Mouse (Mus musculus) large intestine, adult 2 months (tissue): ENCODE results near the gene Utrn. TPM values are rescaled to one million over a fixed set of nuclear protein-coding genes. Genes with fewer than 3 reads are reported as not detected.
A peak's percentile ranks its signal among the peaks of the same experiment; 100 is the strongest.
"Not testable (repeated sequence)": the region's sequence is repeated elsewhere in the genome, so short reads cannot be mapped to it uniquely, and the experiment has no call there.

ENCODE experiments used
- DNase-seq: peaks from one replicate; pipeline ENCODE4 v3.0.0-alpha.2; 2012; ENCODE audit warnings: low read depth, low spot score
- WGBS: fragments of 180-500 bp; shearing (Covaris S2); methylation state at CpG from one replicate; pipeline ENCODE4 v1.1.7; 2018; 5-methylcytosine and 5-hydroxymethylcytosine counted together
- polyA plus RNA-seq: library from polyadenylated mRNA; depleted of rRNA; stranded (reverse); fragments of >200 nt; gene quantifications from 2 replicates; pipeline ENCODE4 v1.2.3, GENCODE M21; 2012

Utrn gene
- polyA plus RNA-seq, 1 experiment, result 10.5 TPM

DNA sequence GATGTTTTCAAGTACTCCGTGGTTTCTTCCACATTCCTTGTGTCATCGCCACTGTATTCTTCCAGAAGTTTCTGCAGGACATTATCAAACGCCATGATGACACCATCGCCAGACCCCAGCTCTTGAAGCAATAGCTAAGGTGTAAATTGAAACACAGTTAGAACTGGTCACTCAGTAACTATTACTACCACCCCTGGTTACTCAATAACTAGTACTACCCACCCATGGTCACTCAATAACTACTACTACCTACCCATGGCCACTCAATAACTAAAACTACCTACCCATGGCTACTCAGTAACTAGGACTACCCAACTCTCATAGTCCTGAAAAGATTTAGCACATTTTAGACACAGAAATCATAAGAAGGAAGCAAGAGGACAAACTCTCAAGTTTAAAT is 235.2 kb downstream of the Utrn start:
- WGBS, result 83% methylated on average over 4 of the region's 4 CpGs
- no peak for DNase-seq

DNA sequence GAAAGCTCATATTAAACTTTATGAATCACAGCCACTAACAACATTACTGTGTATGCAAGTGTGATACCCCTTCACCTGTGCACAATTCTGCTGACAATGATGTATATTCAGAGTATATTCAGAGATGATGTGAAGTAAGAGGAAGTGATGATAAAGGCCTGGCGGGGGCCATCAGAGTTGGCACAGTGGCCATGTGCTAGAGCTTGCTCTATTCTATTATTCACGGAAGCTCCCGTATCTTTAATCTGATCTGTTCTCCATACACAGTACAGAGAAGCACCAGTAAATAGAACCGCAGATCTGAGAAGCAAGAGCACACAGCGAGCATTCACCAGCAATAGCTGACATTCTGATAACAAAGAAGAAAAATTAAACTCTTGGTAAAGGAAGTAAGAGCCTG is 238.2 kb downstream of the Utrn start:
- no peak for DNase-seq
- 89% methylated on average over 5 of the region's 5 CpGs for WGBS

DNA sequence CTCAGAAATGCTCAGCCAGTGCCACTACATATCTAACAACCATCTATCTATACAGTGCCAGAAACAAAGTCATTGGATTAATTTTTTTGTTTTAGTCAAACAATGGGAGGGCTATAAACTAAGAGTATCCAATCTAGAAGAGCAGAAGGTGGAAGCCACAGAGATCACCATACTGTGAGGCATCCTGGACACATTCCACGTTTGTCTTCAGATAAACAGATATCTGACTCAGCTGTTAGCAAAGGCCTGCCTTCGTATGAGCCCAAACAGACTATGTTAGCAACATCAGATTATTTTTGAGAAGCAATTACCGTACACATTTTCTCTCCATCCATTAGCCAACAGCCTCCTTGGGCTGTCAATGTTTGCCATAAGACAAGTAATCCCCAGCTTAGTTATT is 250.8 kb downstream of the Utrn start:
- 60% methylated on average over 3 of the region's 3 CpGs for WGBS
- DNase-seq, result no peak

- DNase-seq, result no peak
- WGBS, result 71% methylated on average over 3 of the region's 3 CpGs
Measured at GRCm38 (mm10) chr10:12615723-12616122, 253.4 kb downstream of the Utrn start.

DNA sequence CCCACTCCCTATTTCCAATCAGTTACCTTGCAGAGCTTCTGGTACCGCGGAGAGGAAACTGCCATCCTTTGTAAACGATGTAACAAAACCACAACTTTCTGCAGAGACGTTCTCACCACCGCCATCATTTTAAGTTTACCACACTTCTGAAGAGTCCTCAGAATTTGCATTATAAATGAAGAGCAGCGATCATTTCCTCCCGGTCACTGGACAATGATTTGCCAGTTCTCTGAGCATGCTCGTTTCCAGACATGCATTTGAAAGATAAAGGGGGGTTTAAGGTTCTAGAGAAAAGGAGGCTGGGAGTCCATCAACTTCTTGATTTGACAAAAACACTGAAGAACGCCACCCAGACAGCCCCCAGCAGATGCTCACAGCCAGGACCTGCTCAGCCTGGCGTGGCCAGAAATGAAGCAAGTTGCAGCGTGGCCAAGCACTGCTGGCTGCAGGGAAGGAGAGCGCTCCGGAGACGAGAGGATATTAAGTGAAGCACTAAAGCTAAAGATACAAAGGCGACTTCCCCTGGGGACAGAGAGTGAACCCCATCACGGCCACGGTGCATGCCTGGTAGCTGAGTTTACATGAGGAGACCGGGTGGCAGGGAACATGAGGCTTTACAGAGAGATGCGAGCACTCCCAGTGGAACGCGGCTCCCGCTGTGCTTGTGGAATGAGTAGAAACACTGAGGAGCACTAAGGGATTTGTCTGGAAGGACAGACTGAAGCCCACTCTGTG is 254.5 kb downstream of the Utrn start:
- no peak for DNase-seq
- 65% methylated on average over 22 of the region's 22 CpGs for WGBS

DNA sequence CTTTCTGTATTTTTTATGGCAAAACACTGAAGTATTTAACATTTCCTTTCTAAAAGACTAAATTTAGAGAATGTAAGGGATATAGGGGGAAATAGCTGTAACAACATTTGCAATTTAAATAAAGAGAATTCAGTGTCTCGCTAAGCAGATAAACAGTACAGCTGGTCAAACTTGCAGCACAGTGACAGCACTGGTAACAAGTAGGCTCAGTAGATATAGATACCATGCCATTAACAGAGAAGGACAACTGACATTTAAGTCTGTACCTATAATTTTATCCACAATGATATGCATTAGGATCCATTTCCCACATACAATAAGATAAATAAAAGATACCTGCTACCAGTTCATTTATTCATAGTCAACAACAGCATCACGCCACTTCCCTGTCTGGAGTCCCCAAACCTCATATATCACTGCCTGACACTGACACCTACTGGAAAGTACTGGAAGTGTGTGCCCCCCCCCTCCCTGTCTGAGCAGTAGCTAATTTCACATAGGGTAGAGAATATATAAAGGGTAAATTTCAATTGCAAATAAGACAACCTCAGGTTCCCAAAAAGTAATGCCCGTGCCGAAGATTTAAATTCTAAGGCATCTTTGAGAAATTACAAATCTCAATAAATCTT is 256.8 kb downstream of the Utrn start:
- peak; percentile 24 for DNase-seq
- 30% methylated on average over 4 of the region's 4 CpGs for WGBS

DNA sequence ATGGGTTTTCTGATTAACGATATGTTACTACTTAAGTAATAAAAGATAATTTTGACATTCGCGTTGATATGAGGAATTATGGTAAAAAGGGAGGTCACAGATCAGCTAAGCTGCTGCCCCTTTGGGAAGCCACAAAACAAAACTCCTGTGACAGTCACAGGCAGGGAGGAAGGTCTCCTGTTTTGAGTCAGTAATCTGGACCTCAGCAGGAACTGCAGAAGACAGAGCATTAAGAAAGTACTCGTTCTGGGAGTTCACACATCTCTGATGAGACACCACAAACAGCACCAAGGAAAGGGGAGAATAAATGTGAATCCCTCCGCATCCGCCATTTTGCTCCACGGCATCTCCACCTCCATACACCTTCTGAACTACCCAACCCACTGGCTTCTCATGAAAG is 259.3 kb downstream of the Utrn start:
- WGBS, result 93% methylated on average over 7 of the region's 7 CpGs
- no peak for DNase-seq

GRCm38 (mm10) chr10:12608634-12609033 is 260.5 kb downstream of the Utrn start:
- no peak for DNase-seq

GRCm38 (mm10) chr10:12607180-12607579 is 262.0 kb downstream of the Utrn start:
- not testable (repeated sequence) for DNase-seq
- WGBS, result 93% methylated on average over 6 of the region's 6 CpGs

DNA sequence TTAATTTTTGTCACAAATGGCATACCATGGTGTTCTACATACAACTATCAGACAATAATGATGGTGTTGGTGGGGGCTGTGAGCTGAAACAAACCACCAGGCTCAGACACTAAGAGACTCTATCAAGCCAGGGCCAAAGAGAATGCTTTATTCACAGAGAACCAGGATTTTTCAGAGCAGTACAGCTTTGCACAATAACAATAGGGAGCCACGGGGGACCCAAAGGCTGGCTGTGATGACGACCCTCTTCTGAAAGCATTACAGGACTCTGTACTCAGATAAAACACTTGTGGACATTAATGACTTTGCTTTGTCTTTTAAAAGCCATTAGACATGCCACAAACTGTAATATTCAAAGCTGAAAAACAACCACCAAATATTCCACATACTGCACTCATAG is 273.8 kb downstream of the Utrn start:
- no peak for DNase-seq
- WGBS, result 78% methylated on average over 2 of the region's 2 CpGs

- no peak for DNase-seq
- 91% methylated on average over 8 of the region's 8 CpGs for WGBS
Measured at GRCm38 (mm10) chr10:12594958-12595357, 274.2 kb downstream of the Utrn start.

- DNase-seq, result no peak
Measured at GRCm38 (mm10) chr10:12593071-12593470, 276.1 kb downstream of the Utrn start.

DNA sequence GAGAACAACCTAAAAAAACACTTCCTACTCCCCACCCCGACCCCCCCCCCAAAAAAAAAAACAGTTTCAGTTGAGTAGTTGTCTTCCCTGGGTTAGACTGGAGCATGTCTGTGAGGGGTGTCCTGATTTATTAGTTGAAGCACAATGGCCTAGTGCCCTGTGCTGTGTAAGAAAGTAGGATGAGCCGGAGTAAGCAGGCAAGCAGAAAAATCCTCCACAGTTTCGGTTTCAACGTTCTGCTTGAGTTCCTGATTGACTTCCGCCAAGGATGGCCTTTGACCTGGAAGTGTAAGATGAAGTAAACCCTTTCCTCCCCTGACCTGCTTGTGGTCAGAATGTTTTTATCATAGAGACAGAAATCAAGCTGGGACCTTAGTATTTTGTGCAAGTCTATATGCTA is 277.2 kb downstream of the Utrn start:
- no peak for DNase-seq
- 37% methylated on average over 5 of the region's 5 CpGs for WGBS

DNA sequence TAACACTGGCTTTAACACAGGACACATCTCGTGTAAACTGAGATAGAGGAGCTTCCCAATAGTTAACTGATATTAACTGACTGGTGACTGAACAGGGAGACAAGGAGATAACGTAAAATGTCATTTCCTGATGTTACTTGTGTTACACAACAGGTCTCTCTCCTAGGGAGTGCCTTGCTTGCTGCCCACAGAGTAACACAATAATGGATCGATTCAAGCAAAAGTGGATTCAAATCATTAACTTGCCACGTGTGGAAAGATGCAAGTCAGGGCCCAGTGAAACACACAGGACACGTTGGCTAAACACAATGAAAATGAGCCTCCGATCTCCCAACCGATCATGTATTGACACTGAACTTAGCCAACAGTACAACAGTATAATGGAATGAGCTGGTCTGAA is 281.1 kb downstream of the Utrn start:
- no peak for DNase-seq
- 88% methylated on average over 7 of the region's 7 CpGs for WGBS

- 96% methylated on average over 1 of the region's 1 CpGs for WGBS
- DNase-seq, result no peak
Measured at GRCm38 (mm10) chr10:12587318-12587717, 281.8 kb downstream of the Utrn start.

- WGBS, result 97% methylated on average over 2 of the region's 2 CpGs
- DNase-seq, result no peak
Measured at GRCm38 (mm10) chr10:12586825-12587224, 282.3 kb downstream of the Utrn start.

DNA sequence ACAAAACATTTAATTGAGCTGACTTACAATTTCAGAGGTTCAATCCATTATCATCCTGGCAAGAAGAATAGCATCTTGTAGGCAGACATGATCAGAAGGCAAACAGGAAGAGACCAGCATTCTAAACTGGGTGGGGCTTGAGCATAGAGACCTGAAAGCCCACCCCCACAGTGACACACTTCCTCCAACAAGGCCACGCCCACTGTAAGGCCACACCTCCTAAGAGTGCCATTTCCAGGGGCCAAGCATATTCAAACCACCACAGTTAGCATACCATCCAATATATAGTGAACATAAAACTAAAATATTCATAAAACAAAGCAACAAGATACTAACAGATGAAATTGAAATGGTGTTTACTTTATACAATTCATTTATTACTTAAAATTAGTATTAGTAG is 283.0 kb downstream of the Utrn start:
- DNase-seq, result no peak
- WGBS, result 74% methylated on average over 1 of the region's 1 CpGs

DNA sequence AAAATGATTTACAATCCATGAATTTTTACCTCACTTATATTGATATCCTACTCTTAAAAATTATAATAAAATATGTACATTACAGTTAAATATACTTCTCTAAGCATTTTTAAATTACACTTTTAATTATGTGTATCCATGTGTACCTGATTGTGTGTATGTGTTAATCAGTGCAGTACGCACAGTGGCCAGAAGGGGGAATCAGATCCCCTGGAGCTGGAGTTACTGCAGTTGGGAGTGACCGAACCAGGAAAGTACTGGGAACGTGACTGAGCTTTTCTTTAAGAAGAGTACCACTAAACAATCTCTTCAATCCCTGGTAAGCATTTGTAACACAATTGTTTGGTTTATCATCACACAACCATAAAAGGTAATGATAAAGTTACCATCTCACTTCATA is 285.7 kb downstream of the Utrn start:
- no peak for DNase-seq
- WGBS, result 96% methylated on average over 3 of the region's 3 CpGs

- 33% methylated on average over 1 of the region's 1 CpGs for WGBS
- DNase-seq, result no peak
Measured at GRCm38 (mm10) chr10:12579048-12579447, 290.1 kb downstream of the Utrn start.

- whole genome bisulfite sequencing, result 93% methylated on average over 8 of the region's 8 CpGs
- DNase-seq, result no peak
Measured at GRCm38 (mm10) chr10:12575849-12576435, 293.2 kb downstream of the Utrn start.

DNA sequence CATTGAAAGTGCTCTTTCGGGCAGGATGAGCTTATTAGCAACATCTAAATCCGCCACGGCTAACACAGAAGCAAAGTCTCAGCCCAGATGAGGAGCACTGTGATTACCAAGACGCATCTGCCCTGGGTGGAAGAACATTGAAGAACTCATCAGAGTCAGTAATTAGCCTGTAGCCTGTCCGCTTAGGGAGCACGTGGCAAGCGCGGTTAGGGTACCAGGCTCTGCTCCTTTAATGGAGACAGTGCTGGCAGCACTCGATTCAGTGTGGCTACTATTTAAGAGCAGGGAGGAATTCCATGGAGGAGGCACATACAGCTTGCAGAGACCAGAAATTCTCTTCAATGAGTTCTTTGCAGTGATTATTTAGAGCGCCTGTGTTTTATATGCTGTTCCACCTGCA is 294.4 kb downstream of the Utrn start:
- 91% methylated on average over 10 of the region's 10 CpGs for WGBS
- no peak for DNase-seq
